Mouse (Mus musculus) lung, embryonic 14.5 days (tissue): ENCODE results near the gene Dna2. TPM values are rescaled to one million over a fixed set of nuclear protein-coding genes. Genes with fewer than 3 reads are reported as not detected.

Source experiments
- ATAC-seq: fragments of 200-750 bp; cut with Nextera tagmentation; 2 replicates; pipeline ENCODE4 v1.8.0; 2017; ENCODE audit warnings: mild to moderate bottlenecking, moderate TSS enrichment, moderate library complexity; ENCODE audit not compliant: insufficient read depth
- DNase-seq: peaks from one replicate; pipeline ENCODE4 v3.0.0-alpha.2; 2015
- H3K27ac ChIP-seq: fragments of 300-500 bp; sonication (generic); 2 replicates; pipeline ENCODE4 v1.5.1; 2014; ENCODE audit warnings: low read depth, mild to moderate bottlenecking, moderate library complexity
- H3K27me3 ChIP-seq: fragments of 300-500 bp; sonication (generic); 2 replicates; pipeline ENCODE4 v1.6.1; 2014; ENCODE audit warnings: low read length, control low read depth; ENCODE audit not compliant: insufficient read depth
- H3K36me3 ChIP-seq: fragments of 300-500 bp; sonication (generic); 2 replicates; pipeline ENCODE4 v1.6.1; 2014; ENCODE audit warnings: control low read depth; ENCODE audit not compliant: insufficient read depth
- H3K4me1 ChIP-seq: fragments of 300-500 bp; sonication (generic); 2 replicates; pipeline ENCODE4 v1.6.1; 2014; ENCODE audit warnings: antibody characterized with exemption, control low read depth; ENCODE audit not compliant: insufficient read depth
- H3K4me2 ChIP-seq: fragments of 300-500 bp; sonication (generic); 2 replicates; pipeline ENCODE4 v1.6.1; 2014; ENCODE audit warnings: mild to moderate bottlenecking
- H3K4me3 ChIP-seq: fragments of 300-500 bp; sonication (generic); 2 replicates; pipeline ENCODE4 v1.5.1; 2014; ENCODE audit warnings: low read depth, low read length
- H3K9ac ChIP-seq: fragments of 300-500 bp; sonication (generic); 2 replicates; pipeline ENCODE4 v1.6.1; 2014
- H3K9me3 ChIP-seq: fragments of 300-500 bp; sonication (generic); 2 replicates; pipeline ENCODE4 v1.6.1; 2016; ENCODE audit warnings: low read depth, low read length, control low read depth
- CTCF ChIP-seq: IDR thresholded peaks from 2 replicates; pipeline ENCODE4 v1.5.1; 2016; ENCODE audit warnings: antibody characterized with exemption, low read depth
- WGBS: fragments of 180-500 bp; shearing (Covaris S2); extraction: QIAGEN DNeasy Blood & Tissue Kit; methylation state at CpG from one replicate; pipeline ENCODE4 v1.1.7; 2014; 5-methylcytosine and 5-hydroxymethylcytosine counted together
- polyA plus RNA-seq: library from polyadenylated mRNA; unstranded; fragments of >200 nt; fragmentation: Nextera tagmentation; extraction: Ambion mirVana; gene quantifications from 2 replicates; pipeline ENCODE4 v1.2.1, GENCODE M21; 2014

Gene Dna2
- polyA plus RNA-seq, 1 experiment from 2014 or later, result 20.3 TPM

DNA sequence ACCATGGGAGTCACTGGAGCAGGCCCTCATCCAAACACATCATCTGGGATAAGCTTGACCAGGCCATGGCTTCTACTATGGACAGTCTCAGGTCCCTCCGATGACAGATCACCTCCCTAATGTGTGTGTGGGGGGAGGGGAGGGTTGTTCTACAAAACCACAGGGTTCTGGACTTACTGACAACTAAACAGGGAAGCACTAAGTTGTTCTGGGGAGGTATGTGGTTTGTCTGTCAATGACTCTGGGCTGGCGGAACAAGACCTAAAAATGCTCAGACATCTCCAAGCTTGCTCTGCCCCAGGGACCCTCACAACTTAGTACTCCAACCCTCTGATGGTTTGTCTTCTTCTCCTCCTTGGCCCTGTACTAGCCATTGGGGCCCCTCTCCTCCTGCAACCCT is 35.7 kb upstream of the Dna2 start:
- H3K4me3 ChIP-seq, result no peak overlapping the region
- no peak overlapping the region for H3K4me2 ChIP-seq
- H3K9ac ChIP-seq, result no peak overlapping the region
- no peaks in the 10 kb centered on the region for H3K4me1 ChIP-seq
- 91% methylated on average over 2 of the region's 2 CpGs for WGBS
- H3K27me3 ChIP-seq, result no peaks in the 10 kb centered on the region
- no peak for ATAC-seq
- H3K36me3 ChIP-seq, result no peaks in the 10 kb centered on the region
- no peaks in the 10 kb centered on the region for H3K9me3 ChIP-seq
- H3K27ac ChIP-seq, result no peak overlapping the region
- no peak for DNase-seq
- no peak for TF ChIP-seq CTCF

DNA sequence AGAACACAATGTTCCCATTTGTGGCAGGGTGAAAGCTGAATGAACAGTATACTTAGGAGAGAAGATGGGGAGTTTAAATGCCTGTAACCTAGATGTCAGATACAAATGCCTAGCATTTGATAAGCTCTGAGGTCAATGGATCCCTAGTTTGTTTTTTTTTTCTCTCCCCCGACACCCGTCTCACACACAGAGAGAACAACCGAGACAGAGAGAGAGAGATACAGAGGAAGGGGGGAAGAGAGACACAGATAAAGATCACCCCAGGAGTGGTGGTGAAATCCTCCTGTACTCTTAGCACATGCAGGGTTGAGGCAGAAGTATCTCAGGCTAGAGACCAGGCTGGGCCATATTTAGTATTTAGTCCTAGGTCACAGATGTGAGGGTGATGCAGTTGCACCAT is 27.8 kb upstream of the Dna2 start:
- no peak overlapping the region for H3K9ac ChIP-seq
- H3K27me3 ChIP-seq, result no peaks in the 10 kb centered on the region
- DNase-seq, result no peak
- no peak for ATAC-seq
- H3K4me1 ChIP-seq, result peaks cover 3% of the 10 kb centered on the region; the same call in 1 of the 2 replicates
- H3K36me3 ChIP-seq, result no peaks in the 10 kb centered on the region
- H3K4me3 ChIP-seq, result no peak overlapping the region
- H3K4me2 ChIP-seq, result no peak overlapping the region
- no peaks in the 10 kb centered on the region for H3K9me3 ChIP-seq
- WGBS, result 53% methylated on average over 3 of the region's 3 CpGs
- no peak for TF ChIP-seq CTCF
- no peak overlapping the region for H3K27ac ChIP-seq

DNA sequence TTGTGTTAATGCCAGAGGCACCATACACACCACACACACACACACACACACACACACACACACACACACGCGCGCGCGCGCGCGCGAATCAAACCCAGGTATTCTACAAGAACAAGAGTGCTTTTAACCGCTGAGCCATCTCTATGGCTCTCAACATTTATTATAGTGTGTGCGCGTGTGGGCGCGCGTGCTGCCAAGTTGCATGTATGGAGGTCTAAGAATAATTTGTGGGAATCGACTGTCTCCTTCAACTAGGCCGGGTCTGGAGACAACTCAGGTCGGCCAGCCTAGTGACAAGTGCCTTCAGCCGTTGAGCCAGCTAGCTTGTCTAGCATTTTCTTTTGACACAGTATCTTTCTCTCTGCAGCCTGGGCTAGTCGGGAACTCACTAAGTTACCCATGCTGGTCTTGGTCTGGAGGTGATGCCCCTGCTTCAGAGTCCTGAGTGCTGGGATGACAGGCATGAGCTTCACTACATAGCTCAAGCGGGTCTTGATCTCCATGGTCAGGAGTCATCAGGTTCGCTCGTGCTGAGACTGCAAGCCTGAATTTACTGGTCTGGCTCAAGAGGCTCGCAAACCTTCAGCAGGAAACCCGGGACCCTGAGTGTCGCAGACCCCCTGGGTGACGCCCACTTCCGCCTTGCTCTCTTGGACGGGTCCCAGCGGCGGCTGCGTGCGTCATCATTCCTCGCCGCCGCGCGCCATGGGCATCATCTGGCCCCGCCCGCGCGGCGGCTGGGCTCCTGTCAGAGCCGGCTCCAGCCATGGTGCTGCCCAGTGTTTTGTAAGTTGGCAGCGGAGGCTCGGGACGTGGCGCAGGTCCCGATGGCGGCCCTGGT is 26.7 kb upstream of the Dna2 start, which contains the start of gene Slc25a16:
Gene Slc25a16 (plus strand): TSS at position 709 of the 841 bp plus-strand sequence.
- peak within 1 kb of the TSS; percentile 88 for H3K27ac ChIP-seq

DNA sequence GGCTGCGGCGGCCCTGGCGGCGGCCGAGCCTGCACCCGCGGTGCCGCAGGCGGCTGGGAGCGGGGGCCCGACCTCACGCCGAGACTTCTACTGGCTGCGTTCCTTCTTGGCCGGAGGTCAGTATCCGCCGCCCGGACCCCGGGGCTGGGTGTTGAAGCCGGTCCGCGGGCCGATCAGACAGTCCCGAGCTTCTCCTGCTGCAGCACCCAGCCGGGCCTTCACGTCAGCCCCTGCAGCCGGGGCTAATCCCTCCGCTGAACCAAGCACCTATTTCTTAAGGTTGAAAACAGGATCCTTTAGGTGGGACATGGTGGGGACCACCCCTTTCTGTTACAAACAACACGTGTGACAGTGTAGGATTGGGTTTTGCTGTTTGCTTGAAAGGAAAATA is 26.1 kb upstream of the Dna2 start:
- Histone ChIP-seq H3K27me3 (no peaks in the 10 kb centered on the region), H3K9me3 (no peaks in the 10 kb centered on the region), H3K4me2 (peak overlapping the region; percentile 90), H3K36me3 (no peaks in the 10 kb centered on the region), H3K27ac (peak overlapping the region; percentile 88), H3K4me3 (peak overlapping the region; percentile 94), H3K9ac (peak overlapping the region; percentile 89), H3K4me1 (peaks cover 3% of the 10 kb centered on the region; the same call in 1 of the 2 replicates)
- whole genome bisulfite sequencing, result under 1% methylated on average over 29 of the region's 29 CpGs
- TF ChIP-seq CTCF, result no peak
- DNase-seq (no peak), ATAC-seq (peak; percentile 68)

More for the DNA sequence above, 26.7 kb upstream of the Dna2 start, which contains the start of gene Slc25a16:
- DNase-seq, result peak; percentile 98
- no peaks in the 10 kb centered on the region for H3K9me3 ChIP-seq
- peaks cover 3% of the 10 kb centered on the region; the same call in 1 of the 2 replicates for H3K4me1 ChIP-seq
- WGBS, result 5% methylated on average over 50 of the region's 50 CpGs
- peak within 1 kb of the TSS; percentile 90 for H3K4me2 ChIP-seq
- H3K4me3 ChIP-seq, result peak within 1 kb of the TSS; percentile 94
- H3K27me3 ChIP-seq, result no peaks in the 10 kb centered on the region
- H3K36me3 ChIP-seq, result no peaks in the 10 kb centered on the region
- peak within 1 kb of the TSS; percentile 89 for H3K9ac ChIP-seq
- peak; percentile 97 for ATAC-seq
- no peak for TF ChIP-seq CTCF

DNA sequence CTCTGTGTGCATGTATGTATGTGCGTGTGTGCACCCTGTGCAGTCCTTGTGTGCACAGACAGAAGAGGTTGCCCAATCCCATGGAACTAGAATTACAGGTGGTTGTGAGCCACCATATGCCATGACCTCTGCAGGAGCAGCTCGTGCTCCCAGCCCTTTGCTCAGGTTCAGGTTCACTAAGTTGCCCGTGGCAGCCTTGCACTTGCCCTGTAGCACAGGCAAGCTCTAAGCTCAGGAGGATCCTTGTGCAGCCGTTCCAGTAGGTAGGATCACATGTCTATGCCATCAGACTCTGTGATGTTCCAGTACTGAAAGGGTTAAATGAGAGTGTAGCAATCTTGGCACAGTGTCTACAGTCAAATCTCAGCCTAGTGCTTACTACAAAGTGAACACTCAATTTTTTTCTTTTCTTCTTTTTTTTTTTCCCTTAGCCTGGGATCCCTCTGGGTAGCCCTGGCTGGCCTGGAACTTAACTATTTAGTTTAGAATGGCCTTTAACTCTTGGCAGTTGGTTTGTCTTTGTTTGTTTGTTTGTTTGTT is 22.7 kb upstream of the Dna2 start:
- Histone ChIP-seq H3K36me3 (peaks cover 12% of the 10 kb centered on the region; the same call in 1 of the 2 replicates), H3K4me1 (peaks cover 3% of the 10 kb centered on the region; the same call in 1 of the 2 replicates), H3K9ac (no peak overlapping the region), H3K9me3 (no peaks in the 10 kb centered on the region), H3K4me2 (no peak overlapping the region), H3K27ac (no peak overlapping the region), H3K27me3 (no peaks in the 10 kb centered on the region), H3K4me3 (no peak overlapping the region)
- TF ChIP-seq CTCF, result no peak
- 84% methylated on average over 4 of the region's 4 CpGs for whole genome bisulfite sequencing
- peak; percentile 62 for DNase-seq
- ATAC-seq, result no peak

DNA sequence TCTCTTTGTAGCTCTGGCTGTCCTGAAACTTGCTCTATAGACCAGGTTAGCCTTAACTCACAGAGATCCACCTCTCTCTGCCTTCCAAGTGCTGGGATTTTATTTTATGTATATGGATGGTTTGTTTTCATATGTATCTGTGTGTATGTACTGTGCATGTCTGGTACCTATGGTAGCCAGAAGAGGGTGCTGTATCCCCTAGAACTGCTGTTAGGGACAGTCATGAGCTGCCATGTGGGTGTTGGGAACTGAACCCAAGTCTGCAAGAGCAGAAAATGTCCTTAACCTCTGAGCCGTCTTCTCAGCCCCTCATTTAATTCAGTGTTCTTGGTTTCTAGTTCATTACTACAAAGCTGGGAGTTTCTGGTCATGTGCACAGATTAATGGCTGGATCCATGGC is 14.4 kb upstream of the Dna2 start:
- Histone ChIP-seq H3K36me3 (peaks cover 36% of the 10 kb centered on the region), H3K9me3 (no peaks in the 10 kb centered on the region), H3K9ac (no peak overlapping the region), H3K4me2 (no peak overlapping the region), H3K4me3 (no peak overlapping the region), H3K4me1 (no peaks in the 10 kb centered on the region), H3K27ac (no peak overlapping the region), H3K27me3 (no peaks in the 10 kb centered on the region)
- TF ChIP-seq CTCF, result no peak
- WGBS, result 97% methylated on average over 1 of the region's 1 CpGs
- ATAC-seq, result no peak
- DNase-seq, result no peak

DNA sequence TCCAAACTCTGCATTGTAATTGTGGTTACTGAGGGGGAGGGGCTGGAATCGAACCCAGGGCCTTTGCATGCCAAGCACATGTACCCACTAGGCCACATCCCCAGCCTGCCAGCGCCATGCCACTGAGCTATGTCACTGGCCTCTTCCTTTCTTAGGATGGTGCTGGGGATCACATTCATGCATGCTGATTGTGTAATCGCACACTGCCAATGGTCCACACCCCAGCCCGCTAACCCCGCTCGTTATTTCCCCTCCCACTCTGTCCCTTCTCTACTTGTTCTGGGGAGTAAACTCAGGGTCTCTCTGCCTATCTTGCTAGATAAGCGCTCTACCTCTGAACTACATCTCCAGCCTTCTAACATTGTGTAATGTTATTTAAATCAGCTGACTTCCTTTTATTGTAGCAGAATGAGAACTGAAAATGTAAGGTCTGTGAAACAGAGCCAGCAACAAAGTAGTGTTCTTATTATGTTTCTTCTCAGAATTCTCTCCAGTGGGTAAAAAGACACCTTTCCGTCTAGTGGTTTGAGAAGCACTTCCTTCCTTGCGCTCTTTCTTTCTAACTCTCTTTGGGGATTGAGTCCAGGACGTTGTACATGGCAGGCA is 1.7 kb upstream of the Dna2 start:
- Histone ChIP-seq H3K27me3 (no peaks in the 10 kb centered on the region), H3K27ac (no peak overlapping the region), H3K9me3 (no peaks in the 10 kb centered on the region), H3K36me3 (peaks cover 42% of the 10 kb centered on the region), H3K4me2 (no peak overlapping the region), H3K4me1 (no peaks in the 10 kb centered on the region), H3K9ac (no peak overlapping the region), H3K4me3 (no peak overlapping the region)
- ATAC-seq (no peak), DNase-seq (no peak)
- no peak for TF ChIP-seq CTCF
- WGBS, result 87% methylated on average over 10 of the region's 10 CpGs
